Mouse (Mus musculus) liver, postnatal 0 days (tissue): ENCODE results near the gene Ssh3. TPM values are rescaled to one million over a fixed set of nuclear protein-coding genes. Genes with fewer than 3 reads are reported as not detected.
A peak's percentile ranks its signal among the peaks of the same experiment; 100 is the strongest.

Experiments
- ATAC-seq: fragments of 200-750 bp; cut with Nextera tagmentation; 2 replicates; pipeline ENCODE4 v1.8.0; 2017; ENCODE audit warnings: mild to moderate bottlenecking, moderate library complexity
- DNase-seq: peaks from one replicate; pipeline ENCODE4 v3.0.0-alpha.2; 2016
- H3K27ac ChIP-seq: fragments of 300-500 bp; sonication (generic); 2 replicates; pipeline ENCODE4 v1.5.1; 2014; ENCODE audit warnings: antibody characterized with exemption, moderate library complexity, mild to moderate bottlenecking, low read depth
- H3K27me3 ChIP-seq: fragments of 300-500 bp; sonication (generic); 2 replicates; pipeline ENCODE4 v1.6.1; 2014; ENCODE audit warnings: low read length, control low read depth, mixed read lengths; ENCODE audit not compliant: insufficient read depth
- H3K36me3 ChIP-seq: fragments of 300-500 bp; sonication (generic); replicated peaks from 2 replicates; pipeline ENCODE4 v1.6.1; 2014; ENCODE audit warnings: mild to moderate bottlenecking, control low read depth, low read length, moderate library complexity, mixed read lengths; ENCODE audit not compliant: insufficient read depth
- H3K4me1 ChIP-seq: fragments of 300-500 bp; sonication (generic); 2 replicates; pipeline ENCODE4 v1.6.1; 2014; ENCODE audit warnings: antibody characterized with exemption, mild to moderate bottlenecking, control low read depth; ENCODE audit not compliant: insufficient read depth
- H3K4me2 ChIP-seq: fragments of 300-500 bp; sonication (generic); 2 replicates; pipeline ENCODE4 v1.6.1; 2014; ENCODE audit warnings: low read depth, mild to moderate bottlenecking, low read length, moderate library complexity, mixed read lengths
- H3K4me3 ChIP-seq: fragments of 300-500 bp; sonication (generic); 2 replicates; pipeline ENCODE4 v1.5.1; 2014; ENCODE audit warnings: low read depth, low read length
- H3K9ac ChIP-seq: fragments of 300-500 bp; sonication (generic); replicated peaks from 2 replicates; pipeline ENCODE4 v1.6.1; 2014; ENCODE audit warnings: mild to moderate bottlenecking, moderate library complexity
- H3K9me3 ChIP-seq: fragments of 300-500 bp; sonication (generic); 2 replicates; pipeline ENCODE4 v1.6.1; 2016; ENCODE audit warnings: mild to moderate bottlenecking, control low read depth, low read length, mixed read lengths
- CTCF ChIP-seq: sonication (generic); IDR thresholded peaks from 2 replicates; pipeline ENCODE4 v1.5.1; 2016; ENCODE audit warnings: antibody characterized with exemption, low read depth
- EP300 ChIP-seq: IDR thresholded peaks from 2 replicates; pipeline ENCODE4 v1.6.1; 2016; ENCODE audit warnings: antibody characterized with exemption, low read depth, mild to moderate bottlenecking
- WGBS: fragments of 180-500 bp; shearing (Covaris S2); extraction: QIAGEN DNeasy Blood & Tissue Kit; methylation state at CpG from one replicate; pipeline ENCODE4 v1.1.7; 2014; ENCODE audit not compliant: insufficient replicate concordance; 5-methylcytosine and 5-hydroxymethylcytosine counted together
- polyA plus RNA-seq: library from polyadenylated mRNA; unstranded; fragments of >200 nt; fragmentation: Nextera tagmentation; extraction: Ambion mirVana; gene quantifications from 2 replicates; pipeline ENCODE4 v1.2.1, GENCODE M21; 2015

Gene Ssh3
- polyA plus RNA-seq, 1 experiment from 2014 or later: 3.3 TPM

DNA sequence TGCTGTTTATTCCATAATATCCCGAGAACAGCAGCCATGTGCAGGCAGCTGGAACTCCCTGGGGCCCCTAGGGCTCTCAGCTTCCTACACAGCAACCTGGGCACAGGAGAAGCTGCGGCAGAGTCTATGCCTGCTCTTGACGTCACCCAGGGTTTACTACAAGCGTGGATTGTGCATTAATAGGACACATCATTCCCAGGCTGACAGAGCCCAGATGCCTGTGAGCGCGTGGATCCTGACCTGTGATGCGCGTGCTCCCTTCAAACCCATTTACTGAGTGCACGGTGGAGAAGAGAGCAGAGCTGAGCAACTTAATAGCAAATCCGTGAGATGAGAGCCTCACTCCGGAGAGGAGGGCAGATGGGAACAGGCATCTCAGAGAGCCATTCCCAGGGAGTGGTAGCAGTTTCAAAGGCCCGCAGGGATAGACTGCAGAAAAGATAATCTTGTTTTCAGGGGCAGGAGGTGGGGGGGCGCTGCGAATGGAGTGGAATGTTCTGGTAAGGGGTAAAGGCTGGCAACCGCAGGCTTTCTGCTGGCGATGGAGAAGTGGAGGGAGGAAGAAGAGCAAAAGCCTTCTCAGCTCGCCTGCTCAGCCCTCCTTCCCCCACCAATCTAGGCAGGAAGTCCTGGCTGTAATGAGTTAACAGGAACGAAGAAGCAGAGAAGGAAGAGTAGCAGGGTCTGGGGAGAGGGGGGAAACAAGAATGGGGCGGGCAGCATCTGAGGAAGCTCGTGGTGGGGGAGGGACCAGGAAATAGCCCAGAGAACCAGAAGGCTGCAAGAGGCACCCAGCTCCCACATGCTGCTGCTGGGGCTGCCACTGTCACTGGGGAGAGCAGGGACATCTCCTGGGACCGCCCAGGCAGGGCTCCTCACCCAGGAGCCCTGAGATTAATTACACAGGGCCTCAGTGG lies 33.0 kb upstream of the Ssh3 start:
- H3K27ac ChIP-seq: peak overlapping the region; percentile 88
- no peak for ATAC-seq
- H3K9ac ChIP-seq: peak overlapping the region; percentile 46
- H3K4me1 ChIP-seq: peaks cover 68% of the 10 kb centered on the region
- H3K4me2 ChIP-seq: peak overlapping the region; percentile 87
- peaks cover 6% of the 10 kb centered on the region; the same call in 1 of the 2 replicates for H3K36me3 ChIP-seq
- no peaks in the 10 kb centered on the region for H3K27me3 ChIP-seq
- no peaks in the 10 kb centered on the region for H3K9me3 ChIP-seq
- 34% methylated on average over 21 of the region's 21 CpGs for WGBS
- TF ChIP-seq CTCF (no peak), EP300 (no peak)
- H3K4me3 ChIP-seq: peak overlapping the region; percentile 92
- DNase-seq: peak; percentile 74

DNA sequence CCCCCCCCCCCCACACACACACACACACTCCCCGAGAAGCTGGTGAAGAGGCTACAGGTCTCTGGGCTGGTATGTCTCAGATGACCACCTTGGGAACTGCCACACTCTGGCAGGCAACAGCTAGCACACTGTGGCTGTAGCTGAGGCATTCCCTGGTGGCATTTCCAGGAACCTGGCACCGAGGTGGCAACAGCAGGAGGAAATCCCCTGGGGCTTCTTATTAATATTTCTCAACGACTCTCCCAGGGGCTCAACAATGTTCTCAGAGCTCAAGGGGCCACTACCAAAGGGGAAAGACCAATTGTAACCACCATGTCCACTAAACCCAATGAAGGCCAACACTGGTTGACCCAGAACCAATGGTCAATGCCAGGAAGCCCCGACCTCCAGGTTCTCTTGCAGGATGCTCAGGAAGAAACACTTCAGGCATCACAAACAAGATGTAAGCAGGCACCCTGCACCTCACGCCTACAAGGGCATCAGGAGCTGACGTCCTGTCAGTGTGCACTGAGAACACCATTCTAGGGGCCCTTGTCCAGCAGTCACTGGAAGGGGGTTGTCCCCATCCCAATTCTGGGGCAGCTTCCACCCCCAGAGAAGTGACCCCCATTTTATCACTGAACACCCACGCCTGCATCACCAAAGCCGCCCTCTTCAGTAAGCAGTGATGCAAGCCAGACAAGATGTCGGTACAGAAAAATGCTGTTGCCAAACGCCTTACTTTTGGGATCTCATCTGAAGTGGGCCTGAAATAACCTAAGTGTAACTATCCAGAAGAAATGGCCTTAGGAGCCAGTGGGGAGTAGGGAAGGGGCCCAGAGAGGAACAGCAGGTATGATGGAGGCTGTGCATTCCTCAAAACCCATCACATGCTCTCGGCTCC lies 32.1 kb upstream of the Ssh3 start:
- Histone ChIP-seq H3K9ac (peak overlapping the region; percentile 46), H3K36me3 (peaks cover 10% of the 10 kb centered on the region; the same call in 1 of the 2 replicates), H3K4me2 (peak overlapping the region; percentile 87), H3K9me3 (no peaks in the 10 kb centered on the region), H3K27me3 (no peaks in the 10 kb centered on the region), H3K4me3 (peak overlapping the region; percentile 28), H3K27ac (peak overlapping the region; percentile 88), H3K4me1 (peaks cover 71% of the 10 kb centered on the region)
- ATAC-seq (no peak), DNase-seq (no peak)
- TF ChIP-seq EP300 (no peak), CTCF (no peak)
- 48% methylated on average over 11 of the region's 11 CpGs for WGBS

DNA sequence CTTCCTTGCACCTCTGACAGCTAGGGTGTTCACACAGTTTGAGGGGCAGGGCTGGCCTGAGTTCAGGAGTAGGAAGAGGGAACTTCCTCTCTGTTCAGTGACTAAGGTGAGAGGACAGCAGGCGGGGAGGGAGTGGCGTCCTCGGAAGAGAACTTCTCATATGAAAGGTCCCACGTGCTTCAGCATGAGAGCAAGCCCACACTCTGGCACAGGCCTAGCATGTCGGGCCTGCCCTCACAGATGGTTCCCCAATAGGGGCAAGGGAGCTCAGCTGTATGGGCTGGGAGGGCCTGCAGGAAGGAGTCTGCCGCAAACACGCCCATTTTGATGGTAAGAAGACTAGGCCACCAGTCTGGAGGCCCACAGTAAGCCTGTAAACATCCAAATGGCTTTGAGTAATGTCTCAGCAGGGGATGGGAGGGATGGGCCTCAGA lies 31.3 kb upstream of the Ssh3 start:
- Histone ChIP-seq H3K4me3 (no peak overlapping the region), H3K27ac (peak overlapping the region; percentile 88), H3K9ac (no peak overlapping the region), H3K9me3 (no peaks in the 10 kb centered on the region), H3K4me1 (peaks cover 77% of the 10 kb centered on the region), H3K4me2 (peak overlapping the region; percentile 87), H3K36me3 (peaks cover 13% of the 10 kb centered on the region; the same call in 1 of the 2 replicates), H3K27me3 (no peaks in the 10 kb centered on the region)
- DNase-seq (peak; percentile 74), ATAC-seq (peak; percentile 64)
- TF ChIP-seq CTCF (no peak), EP300 (no peak)
- WGBS: 21% methylated on average over 7 of the region's 7 CpGs

DNA sequence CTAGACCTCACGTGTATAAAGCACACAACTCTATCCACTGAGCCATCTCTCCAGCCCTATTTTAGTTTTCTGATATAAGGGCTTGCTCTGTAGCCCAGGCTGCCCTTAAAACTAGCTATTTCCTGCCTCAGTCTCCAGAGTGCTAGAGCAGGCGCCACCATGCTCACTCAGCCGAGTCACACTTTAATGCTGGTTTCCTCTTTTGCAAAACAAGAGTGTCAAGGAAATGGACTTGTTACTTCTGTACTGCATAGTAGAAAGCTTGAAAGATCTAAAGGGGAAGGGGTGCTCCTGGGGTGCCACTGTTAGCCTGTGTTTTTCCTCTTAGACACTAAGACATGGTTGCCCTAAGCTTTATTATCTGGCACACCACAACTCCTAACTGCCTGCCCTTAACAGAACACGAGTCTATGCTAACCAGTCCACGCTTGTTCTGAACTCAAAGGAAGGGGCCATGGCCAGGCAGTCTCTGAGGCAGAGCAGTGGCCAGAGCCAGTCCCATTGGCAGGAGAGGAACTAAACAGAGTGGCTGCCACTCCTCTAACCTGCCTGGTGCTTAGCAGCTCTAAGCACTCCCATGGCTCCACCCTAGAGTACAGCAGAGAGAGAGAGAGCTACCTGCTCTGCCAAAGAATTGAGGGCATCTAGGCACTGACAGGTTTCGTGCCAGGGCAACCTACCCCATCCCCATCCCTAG lies 30.7 kb upstream of the Ssh3 start:
- WGBS: 38% methylated on average over 6 of the region's 6 CpGs
- TF ChIP-seq EP300 (no peak), CTCF (no peak)
- Histone ChIP-seq H3K4me1 (peaks cover 74% of the 10 kb centered on the region), H3K36me3 (peaks cover 13% of the 10 kb centered on the region; the same call in 1 of the 2 replicates), H3K4me2 (peak overlapping the region; percentile 51), H3K27me3 (no peaks in the 10 kb centered on the region), H3K9ac (no peak overlapping the region), H3K9me3 (no peaks in the 10 kb centered on the region), H3K4me3 (no peak overlapping the region), H3K27ac (peak overlapping the region; percentile 88)
- DNase-seq (no peak), ATAC-seq (peak; percentile 8)

DNA sequence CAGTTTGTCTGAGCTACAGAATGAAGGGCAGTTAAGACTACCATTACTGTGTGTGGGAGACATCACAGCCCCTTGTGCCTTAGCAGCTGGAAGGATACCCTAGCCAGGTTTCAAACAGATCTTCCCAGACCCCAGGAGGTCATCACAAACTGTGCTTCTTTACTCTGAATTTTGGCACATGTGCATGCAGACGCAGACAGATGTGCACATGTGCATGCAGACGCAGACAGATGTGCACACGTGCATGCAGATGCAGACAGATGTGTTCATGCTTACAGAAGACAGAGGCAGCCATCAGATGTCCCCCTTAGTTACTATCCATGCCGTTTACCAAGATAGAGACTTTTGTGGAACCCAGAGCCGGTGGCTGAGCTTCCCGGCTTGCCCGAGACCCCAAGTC lies 30.1 kb upstream of the Ssh3 start:
- H3K9ac ChIP-seq: no peak overlapping the region
- H3K27me3 ChIP-seq: no peaks in the 10 kb centered on the region
- TF ChIP-seq CTCF (no peak), EP300 (no peak)
- peaks cover 70% of the 10 kb centered on the region for H3K4me1 ChIP-seq
- peak overlapping the region; percentile 88 for H3K27ac ChIP-seq
- 65% methylated on average over 7 of the region's 7 CpGs for WGBS
- no peaks in the 10 kb centered on the region for H3K9me3 ChIP-seq
- DNase-seq: no peak
- H3K4me3 ChIP-seq: no peak overlapping the region
- peaks cover 13% of the 10 kb centered on the region; the same call in 1 of the 2 replicates for H3K36me3 ChIP-seq
- ATAC-seq: no peak
- peak overlapping the region; percentile 51 for H3K4me2 ChIP-seq
